Mouse (Mus musculus) stomach, embryonic 16.5 days (tissue): ENCODE results near the gene Trpc4ap. TPM values are rescaled to one million over a fixed set of nuclear protein-coding genes. Genes with fewer than 3 reads are reported as not detected.
"Not testable (repeated sequence)": the region's sequence is repeated elsewhere in the genome, so short reads cannot be mapped to it uniquely, and the experiment has no call there.

Experiments
- ATAC-seq: fragments of 200-750 bp; cut with Nextera tagmentation; 2 replicates; pipeline ENCODE4 v1.8.0; 2017; ENCODE audit warnings: moderate number of reproducible peaks, moderate TSS enrichment; ENCODE audit not compliant: insufficient read depth, low FRiP score
- H3K27ac ChIP-seq: fragments of 300-500 bp; sonication (generic); 2 replicates; pipeline ENCODE4 v1.5.1; 2014; ENCODE audit warnings: low read length
- H3K27me3 ChIP-seq: fragments of 300-500 bp; sonication (generic); 2 replicates; pipeline ENCODE4 v1.6.1; 2014; ENCODE audit warnings: low read length, control low read depth, mixed read lengths; ENCODE audit not compliant: control insufficient read depth, insufficient read depth
- H3K36me3 ChIP-seq: fragments of 300-500 bp; sonication (generic); 2 replicates; pipeline ENCODE4 v1.6.1; 2014; ENCODE audit warnings: low read length; ENCODE audit not compliant: control insufficient read depth, insufficient read depth
- H3K4me1 ChIP-seq: fragments of 300-500 bp; sonication (generic); 2 replicates; pipeline ENCODE4 v1.6.1; 2014; ENCODE audit warnings: low read length, control low read depth, mixed read lengths; ENCODE audit not compliant: control insufficient read depth, insufficient read depth
- H3K4me2 ChIP-seq: fragments of 300-500 bp; sonication (generic); 2 replicates; pipeline ENCODE4 v1.6.1; 2014; ENCODE audit warnings: low read depth, low read length, mixed read lengths
- H3K4me3 ChIP-seq: fragments of 300-500 bp; sonication (generic); replicated peaks from 2 replicates; pipeline ENCODE4 v1.5.1; 2014; ENCODE audit warnings: mild to moderate bottlenecking, low read length
- H3K9ac ChIP-seq: fragments of 300-500 bp; sonication (generic); 2 replicates; pipeline ENCODE4 v1.6.1; 2014; ENCODE audit warnings: low read length
- H3K9me3 ChIP-seq: fragments of 300-500 bp; sonication (generic); replicated peaks from 2 replicates; pipeline ENCODE4 v1.6.1; 2016; ENCODE audit warnings: low read length, control low read depth; ENCODE audit not compliant: control insufficient read depth
- WGBS: fragments of 180-500 bp; shearing (Covaris S2); extraction: QIAGEN DNeasy Blood & Tissue Kit; methylation state at CpG from one replicate; pipeline ENCODE4 v1.1.7; 2014; 5-methylcytosine and 5-hydroxymethylcytosine counted together
- polyA plus RNA-seq: library from polyadenylated mRNA; unstranded; fragments of >200 nt; fragmentation: Nextera tagmentation; extraction: Ambion mirVana; gene quantifications from 2 replicates; pipeline ENCODE4 v1.2.1, GENCODE M21; 2015

The Trpc4ap gene
- 111 and 115 TPM in 2 replicates for polyA plus RNA-seq

GRCm38 (mm10) chr2:155691723-155692493, at the start of gene Trpc4ap:
Gene Trpc4ap (minus strand): TSS chr2:155692384.
- Histone ChIP-seq H3K9ac (peak within 1 kb of the TSS; percentile 97), H3K4me2 (peak within 1 kb of the TSS; percentile 85), H3K4me1 (peaks cover 17% of the 10 kb centered on the region), H3K4me3 (peak within 1 kb of the TSS; percentile 98), H3K27ac (peak within 1 kb of the TSS; percentile 89), H3K36me3 (no peaks in the 10 kb centered on the region), H3K27me3 (no peaks in the 10 kb centered on the region), H3K9me3 (no peaks in the 10 kb centered on the region)
- WGBS = under 1% methylated on average over 69 of the region's 72 CpGs
- peak; percentile 97 for ATAC-seq

GRCm38 (mm10) chr2:155737803-155738202, 45.6 kb upstream of the Trpc4ap start:
- no peak overlapping the region for H3K9ac ChIP-seq
- ATAC-seq = no peak

GRCm38 (mm10) chr2:155736936-155737335, 44.8 kb upstream of the Trpc4ap start:
- WGBS = 65% methylated on average over 6 of the region's 6 CpGs
- Histone ChIP-seq H3K27ac (no peak overlapping the region), H3K9ac (no peak overlapping the region), H3K4me3 (no peak overlapping the region), H3K4me1 (no peaks in the 10 kb centered on the region), H3K27me3 (no peaks in the 10 kb centered on the region), H3K4me2 (no peak overlapping the region), H3K9me3 (no peaks in the 10 kb centered on the region), H3K36me3 (no peaks in the 10 kb centered on the region)
- ATAC-seq = no peak

More at GRCm38 (mm10) chr2:155737803-155738202, 45.6 kb upstream of the Trpc4ap start:
- H3K9me3 ChIP-seq = no peaks in the 10 kb centered on the region
- H3K27me3 ChIP-seq = no peaks in the 10 kb centered on the region
- no peak overlapping the region for H3K27ac ChIP-seq
- no peak overlapping the region for H3K4me3 ChIP-seq
- H3K4me1 ChIP-seq = peaks cover 1% of the 10 kb centered on the region; the same call in 1 of the 2 replicates
- H3K36me3 ChIP-seq = no peaks in the 10 kb centered on the region
- H3K4me2 ChIP-seq = no peak overlapping the region
- 66% methylated on average over 9 of the region's 9 CpGs for WGBS

- not testable (repeated sequence) for H3K4me1 ChIP-seq, H3K27me3 ChIP-seq, H3K4me3 ChIP-seq, H3K9ac ChIP-seq, ATAC-seq, H3K4me2 ChIP-seq, H3K36me3 ChIP-seq, H3K9me3 ChIP-seq
- WGBS = 87% methylated on average over 5 of the region's 5 CpGs
- H3K27ac ChIP-seq = 0 out of 2 replicates have a peak within 1 kb of the TSS, but pooled peaks have one; percentile 24
Observed at GRCm38 (mm10) chr2:155735766-155736165, 43.6 kb upstream of the Trpc4ap start, which contains the start of gene Gm17581. Gene Gm17581 (minus strand): TSS chr2:155735866.

GRCm38 (mm10) chr2:155735080-155735479, 42.9 kb upstream of the Trpc4ap start:
- no peak overlapping the region for H3K4me3 ChIP-seq
- no peak for ATAC-seq
- 52% methylated on average over 5 of the region's 5 CpGs for WGBS
- no peaks in the 10 kb centered on the region for H3K9me3 ChIP-seq
- no peaks in the 10 kb centered on the region for H3K27me3 ChIP-seq
- H3K36me3 ChIP-seq = no peaks in the 10 kb centered on the region
- H3K4me1 ChIP-seq = no peaks in the 10 kb centered on the region
- H3K9ac ChIP-seq = no peak overlapping the region
- no peak overlapping the region for H3K4me2 ChIP-seq
- H3K27ac ChIP-seq = 0 out of 2 replicates have a peak overlapping the region, but pooled peaks have one; percentile 24

- Histone ChIP-seq H3K4me3 (peak within 1 kb of the TSS; percentile 92), H3K4me1 (peaks cover 5% of the 10 kb centered on the region; the same call in 1 of the 2 replicates), H3K9ac (peak within 1 kb of the TSS; percentile 84), H3K4me2 (peak within 1 kb of the TSS; percentile 75), H3K9me3 (no peaks in the 10 kb centered on the region), H3K36me3 (0 out of 2 replicates have a peak, but pooled peaks cover 4% of the 10 kb centered on the region), H3K27me3 (no peaks in the 10 kb centered on the region), H3K27ac (peak within 1 kb of the TSS; percentile 62)
- peak; percentile 87 for ATAC-seq
- WGBS = 0% methylated on average over 33 of the region's 33 CpGs
Observed at GRCm38 (mm10) chr2:155729158-155729645, 37.0 kb upstream of the Trpc4ap start, which contains the start of gene Edem2. Gene Edem2 (minus strand): TSS chr2:155729475.

GRCm38 (mm10) chr2:155728742-155729141, 36.6 kb upstream of the Trpc4ap start:
- Histone ChIP-seq H3K4me3 (peak overlapping the region; percentile 92), H3K36me3 (peaks cover 4% of the 10 kb centered on the region; the same call in 1 of the 2 replicates), H3K4me2 (peak overlapping the region; percentile 75), H3K9ac (peak overlapping the region; percentile 84), H3K27me3 (no peaks in the 10 kb centered on the region), H3K27ac (peak overlapping the region; percentile 62), H3K4me1 (peaks cover 5% of the 10 kb centered on the region; the same call in 1 of the 2 replicates), H3K9me3 (no peaks in the 10 kb centered on the region)
- WGBS = 4% methylated on average over 15 of the region's 15 CpGs
- ATAC-seq = peak; percentile 8; the same call in 1 of the 2 replicates

- peak overlapping the region; percentile 75 for H3K4me2 ChIP-seq
- 52% methylated on average over 7 of the region's 7 CpGs for WGBS
- peak overlapping the region; percentile 92; the same call in 1 of the 2 replicates for H3K4me3 ChIP-seq
- ATAC-seq = peak; percentile 74
- H3K4me1 ChIP-seq = peaks cover 5% of the 10 kb centered on the region; the same call in 1 of the 2 replicates
- no peaks in the 10 kb centered on the region for H3K27me3 ChIP-seq
- H3K9me3 ChIP-seq = no peaks in the 10 kb centered on the region
- H3K36me3 ChIP-seq = peaks cover 4% of the 10 kb centered on the region; the same call in 1 of the 2 replicates
- no peak overlapping the region for H3K9ac ChIP-seq
- peak overlapping the region; percentile 5; the same call in 1 of the 2 replicates for H3K27ac ChIP-seq
Observed at GRCm38 (mm10) chr2:155727764-155728395, 35.7 kb upstream of the Trpc4ap start.
